Mouse (Mus musculus) spleen, adult 2 months (tissue): ENCODE measurements at regions not wholly inside any gene's neighbourhood (a gene's known extent, or its start where the extent isn't known, plus 50 kb on each side); places are given as distances from the start of the nearest gene placed in this dataset.

Experiments used
- DNase-seq, 2 experiments: peaks; one replicate each; pipeline versions ENCODE4 v3.0.0 to v3.0.0-alpha.2; 2012 to 2021; ENCODE audit warnings: low spot score in 2 of 2, low read depth in 1 of 2
- H3K27ac ChIP-seq: fragments of 200-500 bp; 2 replicates; pipeline ENCODE4 v1.5.1; 2012; ENCODE audit warnings: low read length, inconsistent platforms; ENCODE audit not compliant: insufficient read depth
- H3K27me3 ChIP-seq: fragments of 200-500 bp; 2 replicates; pipeline ENCODE4 v1.6.1; 2012; ENCODE audit warnings: mild to moderate bottlenecking, moderate library complexity, low read length, inconsistent platforms; ENCODE audit not compliant: control insufficient read depth, insufficient read depth
- H3K36me3 ChIP-seq: fragments of 200-500 bp; 2 replicates; pipeline ENCODE4 v1.6.1; 2012; ENCODE audit warnings: mild to moderate bottlenecking, low read length, inconsistent platforms; ENCODE audit not compliant: control insufficient read depth, insufficient read depth
- H3K4me1 ChIP-seq: fragments of 200-500 bp; 2 replicates; pipeline ENCODE4 v1.6.1; 2011; ENCODE audit warnings: inconsistent platforms; ENCODE audit not compliant: control insufficient read depth, insufficient read depth, insufficient read length
- H3K4me3 ChIP-seq: fragments of 200-500 bp; 2 replicates; pipeline ENCODE4 v1.5.1; 2011; ENCODE audit warnings: mild to moderate bottlenecking, inconsistent platforms; ENCODE audit not compliant: insufficient read depth, insufficient read length; ENCODE audit errors: extremely low read depth
- CTCF ChIP-seq: fragments of 200-500 bp; IDR thresholded peaks from 2 replicates; pipeline ENCODE4 v1.5.1; 2011; ENCODE audit warnings: mild to moderate bottlenecking, inconsistent platforms; ENCODE audit not compliant: insufficient read depth, insufficient read length, insufficient replicate concordance; ENCODE audit errors: extremely low read depth
- POLR2A ChIP-seq: fragments of 200-500 bp; IDR thresholded peaks from 2 replicates; pipeline ENCODE4 v1.6.1; 2011; ENCODE audit warnings: low read depth, low read length, inconsistent platforms
- WGBS: fragments of 180-500 bp; shearing (Covaris S2); methylation state at CpG from one replicate; pipeline ENCODE4 v1.1.7; 2018; 5-methylcytosine and 5-hydroxymethylcytosine counted together

DNA sequence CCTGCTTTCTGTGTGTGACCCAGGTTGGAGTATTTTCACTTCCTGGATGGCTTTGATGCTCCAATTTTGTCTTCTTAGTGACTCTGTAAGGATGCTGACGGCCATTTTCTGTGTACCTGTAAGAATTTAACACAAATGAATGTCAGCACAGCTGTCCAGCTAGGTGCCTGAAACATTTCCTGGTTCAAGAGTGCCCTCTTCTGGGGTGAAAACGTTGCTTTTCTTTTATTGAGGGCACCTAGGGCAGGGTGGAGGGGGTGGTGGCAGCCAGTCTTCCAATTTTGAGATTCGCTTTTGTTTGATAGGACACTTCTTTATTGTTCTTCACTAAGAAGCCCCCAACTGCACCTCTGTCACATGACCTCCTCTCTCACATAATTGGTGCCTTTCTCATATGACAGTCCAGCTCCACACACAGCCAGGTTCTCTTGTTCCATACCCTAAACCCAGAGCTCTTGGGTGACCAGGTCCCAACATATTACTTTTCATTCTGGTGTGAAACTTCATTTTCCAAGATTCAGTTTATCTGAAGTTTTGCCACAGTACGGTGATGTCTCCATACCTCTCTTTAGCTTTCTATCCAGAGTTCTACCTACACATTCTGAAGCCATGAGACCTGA lies 505.6 kb downstream of the Tns1 start:
- Histone ChIP-seq H3K4me3 (no peak overlapping the region), H3K36me3 (no peaks in the 10 kb centered on the region), H3K27me3 (no peaks in the 10 kb centered on the region), H3K4me1 (no peaks in the 10 kb centered on the region), H3K27ac (no peak overlapping the region)
- 51% methylated on average over 4 of the region's 4 CpGs for WGBS
- no peak for DNase-seq
- no peak for TF ChIP-seq CTCF
- no peak for TF ChIP-seq POLR2A

DNA sequence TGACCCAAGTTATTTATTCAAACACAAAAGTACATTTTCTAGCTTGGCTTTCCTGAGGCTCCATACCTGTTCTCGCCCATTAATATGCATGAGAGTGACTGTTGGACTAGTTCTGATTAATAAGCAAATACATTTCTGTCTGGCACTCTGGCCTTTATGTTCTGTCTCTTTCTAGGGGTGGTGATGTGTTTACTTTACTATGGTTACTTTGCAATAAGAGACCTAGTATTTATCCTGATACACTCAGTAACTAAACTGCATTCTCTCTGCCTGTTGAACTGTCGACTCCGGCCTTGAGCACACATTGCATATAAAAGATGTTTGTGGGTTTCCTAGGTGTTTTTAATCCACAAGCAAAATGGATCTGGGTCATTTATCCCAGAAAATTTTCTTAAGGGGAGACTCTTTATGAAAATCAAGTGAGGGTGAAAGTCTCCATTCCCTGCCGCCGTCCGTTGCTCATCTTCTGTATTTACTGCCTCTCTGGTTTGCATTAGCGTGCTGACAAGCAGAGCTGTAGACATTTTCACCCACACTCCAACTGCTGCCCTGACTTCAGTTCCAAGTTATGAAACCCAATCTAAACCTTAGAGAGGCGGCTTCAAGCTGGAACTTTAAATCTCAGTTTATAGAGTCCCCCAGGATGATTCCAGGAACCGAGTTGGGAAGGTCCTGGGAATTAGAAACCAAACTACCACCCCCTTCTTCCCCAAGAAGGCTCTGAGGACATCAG lies 530.4 kb downstream of the Tns1 start:
- no peak for TF ChIP-seq POLR2A
- no peak for TF ChIP-seq CTCF
- H3K27ac ChIP-seq: no peak overlapping the region

DNA sequence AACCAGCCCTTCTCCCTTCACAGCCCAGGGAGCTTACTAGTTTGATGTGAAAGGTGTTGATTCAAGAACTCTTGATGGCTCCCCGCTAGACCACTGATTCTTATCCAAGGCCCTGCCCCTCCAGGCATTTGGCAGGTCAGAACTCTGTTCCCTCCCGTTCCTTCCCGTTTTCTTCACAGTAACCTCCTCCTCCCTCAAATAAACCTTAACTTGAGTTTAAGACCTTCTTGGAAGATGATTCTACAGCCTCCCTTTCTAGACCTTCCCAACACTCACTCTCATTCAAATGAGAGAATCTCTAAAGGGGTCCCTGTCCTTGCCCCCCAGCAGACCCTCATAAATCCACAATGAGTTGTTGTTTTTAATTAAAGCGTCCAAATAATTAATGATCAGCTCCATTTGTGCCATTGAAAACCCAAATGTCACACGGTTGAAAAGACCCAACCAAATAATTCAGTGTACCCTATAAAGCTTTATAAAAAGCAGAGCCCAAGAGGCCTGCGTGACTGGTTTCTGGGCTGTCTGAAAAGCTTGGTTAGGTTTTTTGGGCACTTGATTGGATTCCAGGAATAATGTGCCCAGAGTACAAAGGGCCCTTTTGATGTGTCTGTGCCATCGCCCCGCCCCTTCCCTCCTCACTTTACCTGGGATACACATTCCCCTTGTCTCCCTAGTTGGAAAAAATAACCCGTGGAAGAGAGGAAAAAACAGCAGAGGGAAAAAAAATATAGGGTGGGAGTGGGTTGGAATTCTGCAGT lies 532.7 kb downstream of the Tns1 start:
- H3K4me1 ChIP-seq: no peaks in the 10 kb centered on the region
- no peak overlapping the region for H3K4me3 ChIP-seq
- TF ChIP-seq POLR2A (no peak), CTCF (no peak)
- DNase-seq: no peak
- H3K27me3 ChIP-seq: no peaks in the 10 kb centered on the region
- no peaks in the 10 kb centered on the region for H3K36me3 ChIP-seq
- no peak overlapping the region for H3K27ac ChIP-seq
- WGBS: 78% methylated on average over 9 of the region's 9 CpGs

More for the DNA sequence above, 530.4 kb downstream of the Tns1 start:
- no peak for DNase-seq
- no peaks in the 10 kb centered on the region for H3K27me3 ChIP-seq
- no peaks in the 10 kb centered on the region for H3K36me3 ChIP-seq
- no peaks in the 10 kb centered on the region for H3K4me1 ChIP-seq
- H3K4me3 ChIP-seq: no peak overlapping the region
- WGBS: 88% methylated on average over 9 of the region's 9 CpGs

DNA sequence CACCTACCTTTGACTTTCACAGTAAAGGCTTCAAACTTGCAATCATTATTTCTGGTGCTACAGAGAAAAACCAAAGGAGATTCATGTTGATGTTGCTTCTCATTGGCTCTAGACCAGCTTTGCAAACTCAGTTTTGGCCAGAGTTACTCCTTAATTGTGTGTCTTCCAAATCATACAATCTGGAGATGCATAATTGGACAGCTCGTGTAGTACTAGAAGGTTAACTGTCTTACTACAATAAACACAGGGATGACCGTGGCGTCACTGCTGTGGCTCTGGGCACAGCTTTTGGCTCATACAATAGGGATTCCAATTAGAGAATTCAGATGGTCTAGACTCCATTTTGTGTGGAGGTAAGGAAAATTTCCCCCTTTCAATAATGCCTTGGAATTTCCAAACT lies 544.6 kb downstream of the Tns1 start:
- WGBS: 91% methylated on average over 3 of the region's 3 CpGs
- no peak overlapping the region for H3K4me3 ChIP-seq

DNA sequence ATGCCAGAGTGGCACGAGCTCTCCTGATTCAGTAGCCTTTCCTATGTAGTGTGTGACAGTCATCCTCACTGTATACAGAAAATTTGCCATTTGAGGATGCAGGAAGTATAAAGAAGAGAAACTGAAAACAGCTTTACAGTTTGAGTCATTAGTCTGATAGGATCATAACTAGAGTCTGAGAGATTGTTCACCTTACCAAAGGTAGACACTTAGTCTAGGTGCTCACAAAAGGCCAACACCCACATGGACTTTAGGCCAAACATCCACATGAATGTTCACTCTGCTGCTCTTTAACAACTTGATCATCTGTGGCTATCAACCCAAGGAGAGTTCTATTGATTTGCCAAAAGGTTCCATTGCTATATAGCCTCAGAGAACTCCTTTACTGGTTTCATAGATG lies 547.2 kb downstream of the Tns1 start:
- no peaks in the 10 kb centered on the region for H3K4me1 ChIP-seq
- H3K27ac ChIP-seq: no peak overlapping the region
- no peaks in the 10 kb centered on the region for H3K27me3 ChIP-seq
- WGBS: 97% methylated on average over 1 of the region's 1 CpGs
- no peaks in the 10 kb centered on the region for H3K36me3 ChIP-seq
- no peak overlapping the region for H3K4me3 ChIP-seq
- no peak for DNase-seq
- TF ChIP-seq POLR2A (no peak), CTCF (no peak)

More for the DNA sequence above, 544.6 kb downstream of the Tns1 start:
- Histone ChIP-seq H3K4me1 (no peaks in the 10 kb centered on the region), H3K27ac (no peak overlapping the region), H3K27me3 (no peaks in the 10 kb centered on the region), H3K36me3 (no peaks in the 10 kb centered on the region)
- DNase-seq: no peak
- TF ChIP-seq CTCF: no peak
- no peak for TF ChIP-seq POLR2A

DNA sequence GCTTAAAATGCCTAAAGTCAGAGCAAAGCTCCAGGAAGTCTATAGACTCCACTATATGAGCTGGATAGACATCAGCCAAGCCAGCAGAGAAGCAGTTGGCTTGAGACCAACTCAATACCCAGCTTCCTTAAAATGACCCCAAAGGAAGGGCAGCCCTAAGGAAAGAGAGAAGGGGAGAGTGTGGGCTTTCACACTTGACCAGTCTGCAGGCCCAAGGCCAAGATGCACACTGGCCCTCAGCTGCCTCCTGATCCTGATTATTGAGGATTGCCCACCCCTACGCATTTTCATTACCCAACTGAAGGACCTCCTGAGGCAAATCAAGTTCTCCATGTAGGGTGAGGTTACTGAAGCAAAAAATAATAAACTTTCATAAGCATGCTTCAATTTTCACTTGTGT lies 548.6 kb downstream of the Tns1 start:
- no peaks in the 10 kb centered on the region for H3K36me3 ChIP-seq
- WGBS: 77% methylated on average over 1 of the region's 1 CpGs
- no peak for DNase-seq
- no peak overlapping the region for H3K27ac ChIP-seq
- H3K4me1 ChIP-seq: no peaks in the 10 kb centered on the region
- no peak overlapping the region for H3K4me3 ChIP-seq
- H3K27me3 ChIP-seq: no peaks in the 10 kb centered on the region
- TF ChIP-seq POLR2A (no peak), CTCF (no peak)
